Mouse (Mus musculus) cerebellum, adult 2 months (tissue): ENCODE measurements around the gene Wwox. TPM values are rescaled to one million over a fixed set of nuclear protein-coding genes. Genes with fewer than 3 reads are reported as not detected.

ENCODE experiments used
- DNase-seq, 2 experiments: peaks; one replicate each; pipeline ENCODE4 v3.0.0; 2021
- H3K27ac ChIP-seq: fragments of 200-500 bp; 2 replicates; pipeline ENCODE4 v1.5.1; 2012; ENCODE audit warnings: low read length, control low read depth, inconsistent platforms; ENCODE audit not compliant: insufficient read depth
- H3K27me3 ChIP-seq: fragments of 200-500 bp; 2 replicates; pipeline ENCODE4 v1.6.1; 2012; ENCODE audit warnings: inconsistent platforms, mild to moderate bottlenecking, low read length, moderate library complexity; ENCODE audit not compliant: control insufficient read depth, insufficient read depth
- H3K4me1 ChIP-seq: fragments of 200-500 bp; 2 replicates; pipeline ENCODE4 v1.6.1; 2011; ENCODE audit warnings: low read length; ENCODE audit not compliant: control insufficient read depth, insufficient read depth
- H3K4me3 ChIP-seq: fragments of 200-500 bp; replicated peaks from 2 replicates; pipeline ENCODE3; 2011; ENCODE audit warnings: mild to moderate bottlenecking, low read depth, low read length, control low read depth; ENCODE audit not compliant: insufficient read depth
- CTCF ChIP-seq: fragments of 200-500 bp; IDR thresholded peaks from 2 replicates; pipeline ENCODE4 v1.5.1; 2011; ENCODE audit warnings: low read depth, mild to moderate bottlenecking, control low read depth, low read length, moderate library complexity, borderline replicate concordance; ENCODE audit not compliant: insufficient read depth
- POLR2A ChIP-seq: fragments of 200-500 bp; IDR thresholded peaks from 2 replicates; pipeline ENCODE4 v1.6.1; 2011; ENCODE audit warnings: low read length, control low read depth, borderline replicate concordance; ENCODE audit not compliant: insufficient read depth
- WGBS: fragments of 180-500 bp; shearing (Covaris S2); methylation state at CpG from one replicate; pipeline ENCODE4 v1.1.7; 2018; 5-methylcytosine and 5-hydroxymethylcytosine counted together
- polyA plus RNA-seq: library from polyadenylated mRNA; depleted of rRNA; stranded (reverse); fragments of >200 nt; gene quantifications from 2 replicates; pipeline ENCODE4 v1.2.3, GENCODE M21; 2012

Gene Wwox
- polyA plus RNA-seq, 1 experiment, result 35.2 TPM

DNA sequence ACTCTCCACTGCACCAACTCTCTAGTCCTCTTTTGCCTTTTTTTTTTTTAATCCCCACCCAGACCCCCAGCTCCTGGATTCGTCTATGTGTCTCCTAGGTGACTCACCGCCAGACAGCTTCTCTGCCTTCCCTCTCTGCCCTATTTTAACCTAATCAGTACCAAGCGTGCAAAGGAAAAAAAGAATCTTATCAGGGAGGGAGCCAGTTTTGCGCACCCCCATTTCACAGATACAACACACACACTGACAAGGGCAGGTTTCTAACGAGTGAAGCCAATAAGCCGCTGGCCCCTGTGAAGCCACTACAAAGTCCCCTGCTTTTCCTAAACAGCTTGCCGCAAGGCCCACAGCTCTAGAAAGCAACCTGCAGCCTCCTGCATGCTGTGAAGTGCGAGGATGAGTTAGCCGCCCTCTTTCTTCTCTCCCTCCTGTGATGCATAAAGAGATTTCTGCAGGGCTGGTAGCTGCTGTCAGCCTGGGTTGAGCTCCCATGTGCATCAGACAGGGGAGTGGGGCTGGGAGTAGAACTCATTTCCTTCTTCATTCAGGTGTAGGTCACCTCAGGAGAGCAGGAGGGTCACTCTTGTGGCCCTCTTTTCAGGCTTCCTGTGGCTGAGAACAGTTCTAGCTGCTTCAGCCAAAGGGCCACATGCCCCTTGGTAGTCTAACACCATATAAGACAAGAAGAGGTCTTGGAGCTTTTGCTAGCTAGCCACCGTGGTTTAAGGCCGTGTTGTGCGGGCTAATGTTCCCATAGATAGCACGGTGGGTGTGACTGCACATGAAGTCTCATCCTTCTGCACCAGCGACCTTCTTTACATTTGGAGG, 439.2 kb downstream of the Wwox start:
- DNase-seq, result no peak
- 93% methylated on average over 14 of the region's 14 CpGs for WGBS
- H3K4me1 ChIP-seq, result peaks cover 18% of the 10 kb centered on the region
- H3K4me3 ChIP-seq, result no peak overlapping the region
- H3K27me3 ChIP-seq, result no peaks in the 10 kb centered on the region; the same call in 1 of the 2 replicates
- TF ChIP-seq POLR2A, result no peak
- TF ChIP-seq CTCF, result no peak
- H3K27ac ChIP-seq, result no peak overlapping the region

DNA sequence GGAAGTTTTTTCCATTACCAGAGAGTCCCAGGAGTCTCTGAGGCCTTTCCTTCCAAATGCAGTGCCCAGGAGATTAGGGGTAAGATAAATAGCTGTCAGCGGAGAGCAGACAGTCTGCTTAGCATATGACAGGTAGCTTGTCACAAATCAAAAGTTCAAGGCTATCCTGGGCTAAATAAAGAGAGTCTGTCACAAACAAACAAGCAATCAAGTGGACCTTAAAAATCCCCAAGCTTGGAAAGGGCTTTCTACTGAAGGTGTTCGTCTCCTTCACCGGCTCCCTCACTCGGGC, 439.8 kb downstream of the Wwox start:
- Histone ChIP-seq H3K4me3 (no peak overlapping the region), H3K27me3 (no peaks in the 10 kb centered on the region; the same call in 1 of the 2 replicates), H3K4me1 (peaks cover 18% of the 10 kb centered on the region), H3K27ac (no peak overlapping the region)
- WGBS, result 99% methylated on average over 4 of the region's 4 CpGs
- no peak for DNase-seq
- TF ChIP-seq CTCF, result no peak
- TF ChIP-seq POLR2A, result no peak

DNA sequence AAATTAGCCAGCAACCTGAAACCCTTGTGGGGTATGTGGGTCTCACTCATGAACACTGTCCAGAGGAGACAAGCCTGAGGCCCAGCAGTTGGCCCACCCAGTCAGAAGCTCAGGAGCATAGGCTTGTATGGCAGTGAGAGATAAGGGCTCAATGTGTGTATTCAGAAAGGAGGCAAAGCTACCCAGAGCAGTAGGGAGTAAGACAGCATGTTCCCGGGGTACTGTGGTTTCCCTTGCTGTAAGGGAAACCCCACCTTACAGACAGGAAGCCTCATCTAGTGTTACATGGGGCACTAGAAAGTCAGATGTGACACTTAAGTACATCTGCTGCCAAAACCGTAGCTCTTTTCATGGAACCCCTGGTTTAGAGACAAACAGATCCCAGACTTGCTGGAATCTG, 440.2 kb downstream of the Wwox start:
- no peak overlapping the region for H3K27ac ChIP-seq
- WGBS, result 91% methylated on average over 2 of the region's 2 CpGs
- no peak for TF ChIP-seq POLR2A
- TF ChIP-seq CTCF, result no peak
- no peak for DNase-seq
- H3K4me1 ChIP-seq, result peaks cover 18% of the 10 kb centered on the region
- no peak overlapping the region for H3K4me3 ChIP-seq
- H3K27me3 ChIP-seq, result no peaks in the 10 kb centered on the region; the same call in 1 of the 2 replicates

- H3K27me3 ChIP-seq, result no peaks in the 10 kb centered on the region; the same call in 1 of the 2 replicates
- TF ChIP-seq CTCF, result no peak
- TF ChIP-seq POLR2A, result no peak
- H3K27ac ChIP-seq, result no peak overlapping the region
- 94% methylated on average over 8 of the region's 8 CpGs for WGBS
- no peak overlapping the region for H3K4me3 ChIP-seq
- peaks cover 18% of the 10 kb centered on the region for H3K4me1 ChIP-seq
- no peak for DNase-seq
Observed at GRCm38 (mm10) chr8:114880475-114881135, 441.1 kb downstream of the Wwox start.

- WGBS, result 22% methylated on average over 5 of the region's 5 CpGs
- peak; percentile 59 to 74 for DNase-seq
- Histone ChIP-seq H3K4me3 (no peak overlapping the region), H3K27me3 (no peaks in the 10 kb centered on the region), H3K27ac (no peak overlapping the region), H3K4me1 (peaks cover 18% of the 10 kb centered on the region)
- no peak for TF ChIP-seq POLR2A
- peak; percentile 28; the same call in 1 of the 2 replicates for TF ChIP-seq CTCF
Observed at GRCm38 (mm10) chr8:114881891-114882401, 442.5 kb downstream of the Wwox start.

GRCm38 (mm10) chr8:114882504-114882903, 443.0 kb downstream of the Wwox start:
- DNase-seq, result no peak
- WGBS, result 43% methylated on average over 4 of the region's 4 CpGs
- H3K27me3 ChIP-seq, result no peaks in the 10 kb centered on the region
- peaks cover 18% of the 10 kb centered on the region for H3K4me1 ChIP-seq
- no peak overlapping the region for H3K4me3 ChIP-seq
- H3K27ac ChIP-seq, result no peak overlapping the region
- TF ChIP-seq POLR2A (no peak), CTCF (no peak)

GRCm38 (mm10) chr8:114882936-114883606, 443.6 kb downstream of the Wwox start:
- DNase-seq, result no peak
- Histone ChIP-seq H3K4me3 (no peak overlapping the region), H3K27ac (no peak overlapping the region), H3K27me3 (no peaks in the 10 kb centered on the region), H3K4me1 (peaks cover 18% of the 10 kb centered on the region)
- 89% methylated on average over 11 of the region's 11 CpGs for WGBS
- no peak for TF ChIP-seq POLR2A

DNA sequence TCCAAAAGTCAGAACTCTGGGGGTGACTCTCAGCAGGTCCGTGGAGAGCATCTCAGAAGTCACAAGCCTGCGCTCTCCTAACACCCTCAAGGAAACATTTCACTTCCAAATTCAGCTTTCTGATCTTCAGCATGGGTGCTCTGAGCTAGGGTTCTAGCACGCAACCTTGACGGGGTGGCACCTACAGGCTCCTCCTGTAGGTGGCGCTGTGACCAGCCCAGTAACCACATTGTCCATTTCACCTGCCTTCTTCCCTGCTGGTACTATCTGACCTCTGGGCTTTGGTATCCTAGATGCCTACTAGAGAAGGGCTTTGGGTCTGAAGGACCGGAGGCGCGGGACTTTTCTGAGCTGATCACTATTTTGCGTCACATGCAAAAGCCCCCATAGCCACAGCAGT, 444.5 kb downstream of the Wwox start:
- H3K27ac ChIP-seq, result no peak overlapping the region
- no peak overlapping the region for H3K4me3 ChIP-seq
- H3K27me3 ChIP-seq, result no peaks in the 10 kb centered on the region
- WGBS, result 90% methylated on average over 9 of the region's 9 CpGs
- peak; percentile 40; the same call in 1 of the 2 replicates for TF ChIP-seq CTCF
- no peak for TF ChIP-seq POLR2A
- H3K4me1 ChIP-seq, result peaks cover 18% of the 10 kb centered on the region
- DNase-seq, result no peak
